Mouse (Mus musculus) mesoderm, embryonic 11.5 days (tissue): ENCODE measurements around the gene Ube2v1.
"Not testable (repeated sequence)": the region's sequence is repeated elsewhere in the genome, so short reads cannot be mapped to it uniquely, and the experiment has no call there.

Experiments used
- DNase-seq: peaks from one replicate; pipeline ENCODE4 v3.0.0-alpha.2; 2012; ENCODE audit warnings: low read depth, low spot score

Gene Ube2v1

GRCm38 (mm10) chr2:167622965-167623364 lies 8.9 kb downstream of the Ube2v1 start:
- no peak for DNase-seq

- DNase-seq: no peak
Measured at GRCm38 (mm10) chr2:167622352-167622751, 9.5 kb downstream of the Ube2v1 start.

- DNase-seq: no peak
Measured at GRCm38 (mm10) chr2:167621255-167622087, 10.4 kb downstream of the Ube2v1 start.

GRCm38 (mm10) chr2:167617472-167617871 lies 14.4 kb downstream of the Ube2v1 start:
- no peak for DNase-seq

- DNase-seq: no peak
Measured at GRCm38 (mm10) chr2:167617034-167617433, 14.9 kb downstream of the Ube2v1 start.

- not testable (repeated sequence) for DNase-seq
Measured at GRCm38 (mm10) chr2:167613335-167613734, 18.6 kb downstream of the Ube2v1 start.

GRCm38 (mm10) chr2:167612122-167612521 lies 19.8 kb downstream of the Ube2v1 start:
- no peak for DNase-seq

- DNase-seq: no peak
Measured at GRCm38 (mm10) chr2:167611287-167611686, 20.6 kb downstream of the Ube2v1 start.

- no peak for DNase-seq
Measured at GRCm38 (mm10) chr2:167606745-167607123, 25.2 kb downstream of the Ube2v1 start.

GRCm38 (mm10) chr2:167605817-167606744 lies 25.8 kb downstream of the Ube2v1 start:
- DNase-seq: no peak

GRCm38 (mm10) chr2:167605178-167605794 lies 26.6 kb downstream of the Ube2v1 start:
- DNase-seq: peak; percentile 92

- no peak for DNase-seq
Measured at GRCm38 (mm10) chr2:167602978-167603377, 28.9 kb downstream of the Ube2v1 start.

- no peak for DNase-seq
Measured at GRCm38 (mm10) chr2:167602364-167602763, 29.5 kb downstream of the Ube2v1 start.

GRCm38 (mm10) chr2:167600481-167600995 lies 31.4 kb downstream of the Ube2v1 start:
- no peak for DNase-seq

- no peak for DNase-seq
Measured at GRCm38 (mm10) chr2:167599917-167600316, 32.0 kb downstream of the Ube2v1 start.

- DNase-seq: no peak
Measured at GRCm38 (mm10) chr2:167599195-167599594, 32.7 kb downstream of the Ube2v1 start.

- DNase-seq: peak; percentile 80
Measured at GRCm38 (mm10) chr2:167597492-167598186, 34.3 kb downstream of the Ube2v1 start.

GRCm38 (mm10) chr2:167596726-167597491 lies 35.0 kb downstream of the Ube2v1 start:
- DNase-seq: peak; percentile 43

- peak; percentile 53 for DNase-seq
Measured at GRCm38 (mm10) chr2:167596262-167596661, 35.6 kb downstream of the Ube2v1 start.

GRCm38 (mm10) chr2:167595761-167596171 lies 36.1 kb downstream of the Ube2v1 start:
- peak; percentile 84 for DNase-seq
